Mouse (Mus musculus): ENCODE measurements around the gene Spon2.

Gene Spon2

DNA sequence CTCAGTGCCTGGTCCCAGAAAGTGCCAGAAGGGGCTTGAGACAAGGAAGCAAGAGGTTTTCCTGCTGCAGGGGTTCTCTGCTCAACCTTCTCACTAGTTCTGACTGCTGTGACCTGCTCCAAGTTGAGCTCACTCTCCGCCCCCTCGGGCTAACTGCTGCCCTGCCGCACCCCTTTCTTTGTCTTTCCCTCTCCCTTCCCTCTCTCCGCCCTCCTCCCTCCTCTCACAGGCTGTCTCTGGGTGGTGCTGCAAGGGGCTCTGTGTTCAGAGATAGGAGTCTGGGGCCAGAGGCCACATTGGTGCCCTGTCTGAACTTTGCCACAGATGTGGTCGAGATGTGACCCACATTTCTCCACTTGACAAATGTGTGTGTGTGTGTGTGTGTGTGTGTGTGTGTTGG, at the start of gene Spon2:
Gene Spon2 (minus strand): TSS at position 375 of the 400 bp plus-strand sequence.
- no peak for DNase-seq

DNA sequence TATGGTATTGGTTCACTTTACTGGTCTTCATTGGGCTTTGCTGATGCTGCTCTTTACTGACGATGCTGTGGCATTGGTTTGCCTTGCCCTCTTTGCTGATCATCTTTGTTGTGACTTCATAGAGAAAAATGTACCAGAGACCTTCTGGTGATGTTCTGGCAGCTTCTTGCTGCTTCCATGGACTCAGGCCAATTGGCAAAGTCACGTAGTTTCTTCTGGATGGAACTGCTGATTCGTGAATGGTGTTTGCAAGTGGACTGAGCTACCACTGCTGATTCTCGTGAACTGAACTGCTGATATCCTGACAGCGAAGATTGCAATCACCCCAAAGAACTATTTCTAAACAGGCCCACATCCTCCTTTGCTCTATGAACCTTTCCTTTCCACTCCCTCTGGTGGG, 36.2 kb upstream of the Spon2 start:
- no peak for DNase-seq

GRCm38 (mm10) chr5:33248186-33248585, 29.9 kb upstream of the Spon2 start:
- DNase-seq = peak; percentile 22

- no peak for DNase-seq
Observed at GRCm38 (mm10) chr5:33247387-33247786, 29.1 kb upstream of the Spon2 start.

GRCm38 (mm10) chr5:33245701-33246100, 27.4 kb upstream of the Spon2 start:
- DNase-seq = peak; percentile 46

DNA sequence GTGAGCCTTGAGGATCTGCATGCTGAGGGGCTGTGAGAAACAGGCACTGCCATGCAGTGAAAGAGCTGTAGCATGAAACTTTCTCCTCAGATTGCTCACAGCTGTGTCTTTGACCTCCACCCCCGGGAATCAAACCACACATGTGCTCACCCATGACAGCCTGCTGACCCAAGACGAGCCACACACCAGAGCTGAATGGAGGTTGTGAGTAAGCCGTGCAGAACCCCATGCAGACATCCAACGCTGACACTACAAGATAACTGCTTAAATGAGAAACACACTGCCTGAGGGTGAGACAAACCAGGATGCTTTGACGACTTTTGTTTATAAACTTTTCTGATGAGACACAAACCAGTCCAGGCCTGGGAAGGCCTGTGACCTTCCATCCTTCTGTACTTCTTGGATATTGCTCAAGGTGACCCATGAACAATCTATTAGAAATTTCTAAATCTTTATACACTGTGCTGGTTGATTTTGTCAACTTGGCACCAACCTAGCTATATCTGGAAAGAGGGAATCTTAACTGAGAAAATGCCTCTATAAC, 26.2 kb upstream of the Spon2 start:
- DNase-seq = no peak

GRCm38 (mm10) chr5:33239934-33240333, 21.7 kb upstream of the Spon2 start:
- no peak for DNase-seq

DNA sequence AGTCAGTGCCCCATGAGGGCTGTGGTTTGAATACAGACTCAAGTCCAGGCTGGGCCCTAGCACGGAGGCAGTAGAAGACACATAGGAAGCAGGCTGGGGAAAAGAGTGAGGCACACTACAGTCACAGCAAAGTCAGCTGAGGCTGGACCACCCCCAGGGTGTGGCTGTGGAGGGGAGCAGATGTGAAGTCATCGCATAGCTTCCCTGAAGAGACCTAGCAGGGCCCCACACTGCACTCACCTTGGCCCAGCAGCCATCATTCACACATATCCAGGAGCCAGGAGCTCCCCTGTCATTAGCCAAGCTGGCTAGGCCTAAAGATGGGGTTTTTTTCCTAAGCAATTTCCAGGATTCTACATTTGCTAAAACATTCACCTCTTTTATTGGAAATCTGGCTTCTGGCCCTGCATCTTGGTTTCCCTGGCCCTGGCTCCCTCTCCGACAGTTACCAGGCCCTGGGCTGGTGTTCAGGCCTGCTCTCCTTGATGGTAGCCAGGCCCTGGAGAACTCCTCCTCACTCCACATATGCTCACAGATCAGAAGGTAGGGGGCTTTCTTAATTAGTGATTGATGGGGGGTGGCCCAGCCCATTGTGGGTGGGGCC, 21.0 kb upstream of the Spon2 start:
- no peak for DNase-seq

GRCm38 (mm10) chr5:33238256-33238645, 20.0 kb upstream of the Spon2 start:
- DNase-seq = no peak

GRCm38 (mm10) chr5:33237600-33238255, 19.5 kb upstream of the Spon2 start:
- DNase-seq = no peak

DNA sequence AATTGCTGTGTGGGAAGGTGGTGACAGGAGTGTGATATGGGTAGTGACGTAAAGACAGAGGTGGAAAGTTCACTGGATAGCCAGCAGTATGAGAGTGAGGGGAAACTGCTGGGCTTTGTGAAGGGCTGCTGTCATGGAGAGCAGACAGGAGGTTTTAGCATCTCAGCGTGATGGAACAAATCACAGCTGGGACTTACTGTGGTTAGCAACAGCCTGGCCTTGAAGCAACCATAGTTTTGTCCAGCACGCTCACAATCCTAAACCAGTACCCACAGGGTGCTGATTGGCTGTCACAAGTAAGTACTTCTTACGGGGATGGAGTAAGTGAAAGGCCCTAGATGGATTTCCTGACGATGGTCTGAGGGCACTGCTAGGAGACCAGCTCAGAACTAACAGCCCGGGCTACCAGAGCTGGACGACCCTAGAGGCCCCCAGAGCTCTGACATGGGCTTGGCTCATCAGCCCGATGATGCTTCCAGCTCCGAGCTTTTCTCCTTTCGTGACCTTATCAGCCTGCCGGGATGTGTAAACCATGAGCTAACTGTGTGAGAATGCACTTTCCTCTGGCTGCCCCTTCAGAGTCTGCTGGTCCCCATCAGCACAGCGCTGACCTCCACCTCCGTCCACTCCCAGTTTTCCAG, 16.3 kb upstream of the Spon2 start:
- no peak for DNase-seq

DNA sequence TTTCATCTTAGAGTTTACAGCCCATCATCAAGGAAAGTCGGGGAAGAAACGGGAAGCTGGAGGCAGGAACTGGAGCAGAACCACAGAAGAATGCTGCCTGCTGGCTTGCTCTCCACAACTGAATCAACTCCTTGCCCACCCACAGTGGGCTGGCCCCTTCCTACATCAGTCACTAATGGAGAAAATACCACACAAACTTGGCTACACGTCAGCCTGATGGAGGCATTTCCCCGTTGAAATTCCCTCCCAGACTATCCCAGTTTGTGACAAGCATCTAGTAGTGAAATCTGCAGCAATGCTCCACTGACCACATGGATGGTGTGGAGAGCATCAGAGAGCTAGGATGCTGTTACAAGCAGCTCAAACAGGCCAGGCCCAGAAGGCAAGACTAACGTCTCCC, 14.5 kb upstream of the Spon2 start:
- no peak for DNase-seq

GRCm38 (mm10) chr5:33230285-33230684, 12.0 kb upstream of the Spon2 start:
- DNase-seq = no peak

DNA sequence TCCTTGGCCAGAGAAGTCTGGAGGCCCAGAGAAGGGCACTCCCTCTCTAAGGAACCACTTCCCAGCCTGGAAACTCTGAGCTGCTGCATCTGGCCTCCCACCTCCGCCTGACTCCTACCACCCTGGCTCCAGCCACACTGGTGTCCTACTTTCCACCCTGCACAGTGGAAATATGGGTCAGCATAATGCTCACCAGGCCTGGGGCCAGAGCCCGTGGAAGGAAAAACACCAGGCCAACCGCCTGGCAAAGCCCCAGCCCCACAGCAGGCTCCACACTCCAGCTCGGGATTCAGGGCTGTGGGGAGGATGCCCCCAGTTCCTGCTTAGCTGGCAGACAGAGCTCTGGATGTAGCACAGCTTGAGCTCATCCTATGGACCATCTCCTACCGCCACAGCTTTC, 10.2 kb upstream of the Spon2 start:
- DNase-seq = no peak

GRCm38 (mm10) chr5:33225673-33226072, 7.4 kb upstream of the Spon2 start:
- no peak for DNase-seq

DNA sequence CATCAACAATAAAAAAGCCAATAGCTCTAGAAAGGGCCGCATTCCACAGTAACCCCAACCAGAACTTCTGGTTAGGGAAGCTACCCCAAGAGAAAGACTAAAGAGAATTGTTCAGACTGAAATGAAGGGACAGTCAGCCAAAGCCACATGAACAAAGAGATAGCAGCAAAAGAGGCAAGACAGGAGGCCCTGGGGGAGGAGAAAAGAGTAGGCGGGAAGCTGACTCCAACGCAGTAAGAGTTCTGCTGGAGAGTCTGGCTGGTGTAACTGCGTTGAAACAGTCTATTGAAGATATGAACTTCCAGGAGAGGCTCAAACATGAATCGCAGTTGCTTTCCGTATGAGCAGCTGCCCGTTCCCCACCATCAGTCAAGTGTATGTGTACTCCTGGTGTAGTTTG, 6.2 kb upstream of the Spon2 start:
- DNase-seq = no peak

- DNase-seq = no peak
Observed at GRCm38 (mm10) chr5:33222841-33223744, 4.8 kb upstream of the Spon2 start.

DNA sequence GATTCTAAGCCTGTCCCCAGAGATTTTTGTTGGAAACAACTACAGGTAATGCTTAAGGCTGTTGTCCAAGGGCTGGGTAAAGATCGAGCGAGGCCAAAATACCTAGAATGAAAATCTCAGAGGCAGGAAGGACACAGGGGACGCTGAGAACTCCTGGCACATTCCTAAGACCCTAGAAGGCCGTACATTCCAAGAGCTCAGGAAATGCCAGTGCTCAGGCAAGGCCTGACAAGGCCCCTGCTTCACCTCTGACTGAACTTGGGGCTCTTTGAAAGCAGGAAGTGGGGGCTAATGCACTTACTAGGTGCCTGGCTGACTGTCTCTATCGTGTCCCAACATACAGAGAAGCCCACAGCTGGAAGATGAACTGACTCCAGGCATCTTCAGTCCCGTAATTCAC, 4.1 kb upstream of the Spon2 start:
- peak; percentile 55 for DNase-seq

DNA sequence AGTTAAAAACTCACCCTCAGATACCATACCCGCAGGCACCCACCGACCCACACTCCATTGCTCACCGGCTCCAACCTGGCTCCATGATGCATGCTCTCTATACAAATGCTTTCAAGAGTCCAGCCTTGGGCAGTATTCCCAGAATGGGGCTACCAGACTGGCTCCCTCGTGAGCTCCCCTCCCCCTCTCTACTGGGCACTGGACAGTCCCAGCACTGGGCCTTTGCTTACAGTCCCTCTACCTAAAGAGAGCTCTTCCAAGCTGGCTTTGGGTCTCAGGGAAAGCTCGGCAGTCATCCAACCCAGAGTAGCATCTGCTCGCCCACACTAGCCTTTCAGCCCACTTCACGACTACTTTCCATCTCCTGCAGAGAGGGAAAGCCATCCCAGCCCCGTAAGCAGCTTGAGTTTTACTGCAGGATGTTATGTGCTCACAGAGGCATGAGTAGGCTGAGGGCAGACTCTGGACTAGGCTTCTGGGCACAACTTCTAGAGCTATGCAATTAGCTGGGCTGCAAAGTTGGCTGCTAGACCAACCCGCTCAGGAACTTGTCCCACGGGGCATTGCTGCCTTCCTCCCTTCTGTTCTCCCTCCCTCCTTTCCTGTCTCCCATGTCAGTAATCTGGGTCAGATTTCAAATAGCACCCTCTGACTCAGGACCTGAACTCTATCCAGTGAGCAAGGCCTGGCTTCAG, 2.2 kb upstream of the Spon2 start:
- DNase-seq = peak; percentile 28

DNA sequence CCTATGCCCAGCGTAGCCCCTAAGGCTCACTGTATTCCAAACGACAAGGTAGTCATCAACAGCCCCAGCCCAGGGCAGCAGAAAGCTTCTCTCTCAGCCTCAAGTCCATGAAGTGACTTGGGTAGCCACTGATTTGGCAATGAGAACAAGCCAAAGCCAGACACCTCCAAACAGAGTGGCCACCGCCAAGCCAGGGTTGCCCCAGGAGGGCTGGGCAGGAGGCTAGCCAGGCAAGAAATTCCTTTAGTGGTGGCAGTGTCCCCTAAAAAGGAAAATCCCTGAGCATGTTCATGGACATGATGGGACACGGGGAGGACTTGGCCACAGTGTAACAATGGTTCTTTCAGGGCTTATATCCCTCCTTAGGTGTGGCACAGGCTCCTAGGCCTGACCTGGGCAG, 1.6 kb upstream of the Spon2 start:
- no peak for DNase-seq

DNA sequence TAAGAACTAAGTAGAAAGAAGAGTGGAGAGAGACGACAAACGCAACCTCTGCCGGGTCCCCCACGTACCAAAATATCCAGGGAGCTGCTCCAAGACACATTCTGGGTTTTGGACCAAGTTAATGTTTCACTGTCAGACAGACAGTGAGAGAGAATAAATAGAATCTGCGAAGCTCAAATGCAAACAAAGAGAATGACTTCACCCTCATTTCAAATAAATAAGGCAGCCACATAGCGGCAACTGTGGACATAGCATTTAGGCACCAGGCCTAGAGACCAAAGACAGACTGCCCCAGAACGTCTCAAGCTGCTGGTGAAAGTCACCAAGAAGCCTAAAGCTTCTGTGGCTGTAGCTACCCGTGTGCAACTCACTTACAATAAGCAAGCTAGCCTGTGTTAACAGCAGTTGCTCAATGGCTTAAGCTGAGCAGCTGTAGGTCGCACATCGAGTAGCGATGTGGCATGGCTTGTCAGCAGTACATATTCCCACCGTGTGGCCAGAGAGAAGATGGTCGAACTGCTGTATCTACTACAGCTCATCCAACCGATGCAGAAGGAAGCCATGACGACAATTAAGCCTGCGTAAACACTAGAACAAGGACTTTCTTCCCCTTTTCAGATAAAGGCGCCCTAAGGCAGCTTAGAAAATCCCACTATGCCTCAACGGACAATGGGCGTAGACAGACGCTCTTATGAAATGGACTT, 643 bp upstream of the Spon2 start:
- no peak for DNase-seq

DNA sequence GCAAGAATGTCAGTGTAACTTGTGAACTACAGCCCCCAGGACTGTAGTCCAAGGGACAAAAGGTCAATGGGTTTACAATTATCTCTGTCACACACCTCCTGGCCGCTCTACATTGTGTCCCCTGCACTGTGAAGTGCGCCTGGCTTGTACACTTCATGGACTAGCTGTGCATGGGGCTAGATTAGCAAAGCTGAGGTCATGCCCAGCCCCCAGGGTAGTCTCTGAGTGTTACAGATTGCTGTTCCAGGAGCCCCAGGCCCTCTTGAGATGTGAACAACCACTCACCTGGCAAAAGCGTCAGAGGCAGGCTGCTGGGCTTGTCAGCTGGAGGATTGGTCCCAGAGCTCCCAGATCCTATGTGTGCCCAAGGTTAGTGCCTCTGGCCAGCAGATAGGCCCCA, 592 bp downstream of the Spon2 start:
- no peak for DNase-seq

Data from kidney, adult 11 months (tissue).